In genomic region chr13:21882760-21883405, GRCm38 (mm10) we compare ENCODE assay signal across 8 mouse cellular contexts. TPM values are rescaled to one million over a fixed set of nuclear protein-coding genes. Genes with fewer than 3 reads are reported as not detected.
DNase-seq lines count a peak whose midpoint lies in the region; ATAC-seq and TF ChIP-seq lines count a peak whose summit lies in the region.

No protein-coding gene starts in this region.

- peak overlapping the region; percentile 69 for H3K4me2 ChIP-seq in heart, embryonic 13.5 days
- peak overlapping the region; percentile 47 for H3K4me2 ChIP-seq in lung, embryonic 15.5 days
- H3K4me2 ChIP-seq in neural tube, embryonic 15.5 days, result peak overlapping the region; percentile 52

- H3K9ac ChIP-seq in MEL (ENCODE audit: control insufficient read depth, low read depth, low read length, poor library complexity, severe bottlenecking), result peak overlapping the region; percentile 73
- H3K9ac ChIP-seq in heart, embryonic 13.5 days, result peak overlapping the region; percentile 76
- H3K9ac ChIP-seq in lung, embryonic 15.5 days, result 0 out of 2 replicates have a peak overlapping the region, but pooled peaks have one; percentile 3
- no peak overlapping the region for H3K9ac ChIP-seq in neural tube, embryonic 15.5 days (replicated peaks)

- H3K79me2 ChIP-seq in MEL (ENCODE audit: control insufficient read depth, insufficient read depth, low read length, poor library complexity), result no peaks in the 10 kb centered on the region; the same call in 1 of the 2 replicates

- no peak overlapping the region for H3K27ac ChIP-seq in MEL (ENCODE audit: control insufficient read depth, low read depth, low read length)
- no peak overlapping the region for H3K27ac ChIP-seq in heart, embryonic 13.5 days (replicated peaks)
- H3K27ac ChIP-seq in lung, embryonic 15.5 days, result no peak overlapping the region
- no peak overlapping the region; the same call in 1 of the 2 replicates for H3K27ac ChIP-seq in neural tube, embryonic 15.5 days (replicated peaks)

- no peaks in the 10 kb centered on the region for H3K27me3 ChIP-seq in MEL (ENCODE audit: control insufficient read depth in 1 of 2, insufficient read depth in 2 of 2, low read length in 2 of 2)
- H3K27me3 ChIP-seq in heart, embryonic 13.5 days (replicated peaks), result no peaks in the 10 kb centered on the region
- H3K27me3 ChIP-seq in lung, embryonic 15.5 days, result no peaks in the 10 kb centered on the region
- 0 out of 2 replicates have a peak, but pooled peaks cover 5% of the 10 kb centered on the region for H3K27me3 ChIP-seq in neural tube, embryonic 15.5 days (replicated peaks)

- H3K9me3 ChIP-seq in MEL (replicated peaks; ENCODE audit: insufficient read depth, low read length), result no peaks in the 10 kb centered on the region
- H3K9me3 ChIP-seq in heart, embryonic 13.5 days, result no peaks in the 10 kb centered on the region
- H3K9me3 ChIP-seq in lung, embryonic 15.5 days, result no peaks in the 10 kb centered on the region
- no peaks in the 10 kb centered on the region for H3K9me3 ChIP-seq in neural tube, embryonic 15.5 days (replicated peaks)

- no peak for TF ChIP-seq EP300 in MEL (IDR thresholded peaks at IDR 0.05; ENCODE audit: low read depth in 1 of 2, low read length in 2 of 2)

- WGBS in heart, embryonic 13.5 days, result 1% methylated on average over 13 of the region's 13 CpGs
- 8% methylated on average over 13 of the region's 13 CpGs for WGBS in large intestine, adult 2 months
- WGBS in lung, embryonic 15.5 days, result under 1% methylated on average over 13 of the region's 13 CpGs
- 2% methylated on average over 13 of the region's 13 CpGs for WGBS in neural tube, embryonic 15.5 days

- no peak for TF ChIP-seq CTCF in MEL (IDR thresholded peaks at IDR 0.05 in 2 of 3, conservative IDR thresholded peaks at IDR 0.05 in 1 of 3; ENCODE audit: control insufficient read depth in 1 of 3, insufficient read depth in 1 of 3, low read depth in 2 of 3, low read length in 3 of 3, poor library complexity in 1 of 3, severe bottlenecking in 1 of 3)

- H3K36me3 ChIP-seq in MEL (ENCODE audit: control insufficient read depth in 1 of 2, insufficient read depth in 2 of 2, low read length in 2 of 2), result no peaks in the 10 kb centered on the region; a peak in 1 of 4 replicates
- H3K36me3 ChIP-seq in heart, embryonic 13.5 days, result no peaks in the 10 kb centered on the region
- no peaks in the 10 kb centered on the region for H3K36me3 ChIP-seq in lung, embryonic 15.5 days
- no peaks in the 10 kb centered on the region for H3K36me3 ChIP-seq in neural tube, embryonic 15.5 days

- no peak for ATAC-seq in heart, embryonic 13.5 days (ENCODE audit: extremely low read depth, insufficient number of reproducible peaks, low FRiP score, low TSS enrichment)
- peak; percentile 57; the same call in 1 of the 2 replicates for ATAC-seq in lung, embryonic 15.5 days (ENCODE audit: borderline replicate concordance, extremely low read depth, low FRiP score, low TSS enrichment)
- peak; percentile 82 for ATAC-seq in neural tube, embryonic 15.5 days (ENCODE audit: low FRiP score)

- TF ChIP-seq POLR2A in MEL (IDR thresholded peaks at IDR 0.05; ENCODE audit: control insufficient read depth in 1 of 2, insufficient read depth in 1 of 2, low read depth in 1 of 2, low read length in 2 of 2, poor library complexity in 1 of 2), result no peak

- peak; percentile 92 for DNase-seq in 3T3-L1 (ENCODE audit: low read depth, low spot score)
- DNase-seq in MEL (ENCODE audit: low read depth, low spot score), result peak; percentile 88
- DNase-seq in embryo, embryonic 10.5 days (ENCODE audit: low spot score), result peak; percentile 96
- peak; percentile 7 for DNase-seq in large intestine, adult 2 months (ENCODE audit: low read depth, low spot score)
- DNase-seq in testis, postnatal 14 days (ENCODE audit: low spot score), result no peak

- H3K4me1 ChIP-seq in MEL (ENCODE audit: control insufficient read depth in 1 of 2, insufficient read depth in 2 of 2, low read length in 2 of 2), result no peaks in the 10 kb centered on the region
- H3K4me1 ChIP-seq in heart, embryonic 13.5 days, result 0 out of 2 replicates have a peak, but pooled peaks cover 3% of the 10 kb centered on the region
- no peaks in the 10 kb centered on the region for H3K4me1 ChIP-seq in lung, embryonic 15.5 days
- 0 out of 2 replicates have a peak, but pooled peaks cover 2% of the 10 kb centered on the region for H3K4me1 ChIP-seq in neural tube, embryonic 15.5 days

- peak overlapping the region; percentile 48 to 95 for H3K4me3 ChIP-seq in MEL (ENCODE audit: control insufficient read depth in 1 of 2, insufficient read depth in 1 of 2, low read depth in 2 of 2, low read length in 2 of 2)
- peak overlapping the region; percentile 60 for H3K4me3 ChIP-seq in heart, embryonic 13.5 days
- H3K4me3 ChIP-seq in lung, embryonic 15.5 days, result peak overlapping the region; percentile 36
- peak overlapping the region; percentile 31 for H3K4me3 ChIP-seq in neural tube, embryonic 15.5 days (replicated peaks)

- no peak for TF ChIP-seq RAD21 in MEL (IDR thresholded peaks at IDR 0.05; ENCODE audit: low read depth, low read length)

TF ChIP-seq in MEL, 35 proteins besides CTCF, POLR2A, EP300 and RAD21:
- TF ChIP-seq ELF1 (IDR thresholded peaks at IDR 0.05; ENCODE audit: low read depth, low read length) (no peak), USF1 (IDR thresholded peaks at IDR 0.05; ENCODE audit: low read depth, low read length) (no peak), MYC (IDR thresholded peaks at IDR 0.05; ENCODE audit: low read depth, low read length) (no peak), NRF1 (IDR thresholded peaks at IDR 0.05; ENCODE audit: insufficient read depth, low read depth, low read length, poor library complexity, severe bottlenecking) (no peak), MYB (IDR thresholded peaks at IDR 0.05; ENCODE audit: low read depth, low read length) (no peak), MAFK (IDR thresholded peaks at IDR 0.05; ENCODE audit: borderline replicate concordance, low read depth, low read length) (peak; percentile 96), CHD1 (IDR thresholded peaks at IDR 0.05; ENCODE audit: low read depth, low read length) (no peak), GATA1 (IDR thresholded peaks at IDR 0.05; ENCODE audit: low read depth, low read length) (0 out of 2 replicates have a peak, but pooled peaks have one; percentile 6), POLR2AphosphoS2 (IDR thresholded peaks at IDR 0.05; ENCODE audit: low read length) (no peak), TBP (IDR thresholded peaks at IDR 0.05; ENCODE audit: low read depth, low read length) (peak; percentile 100), TAL1 (IDR thresholded peaks at IDR 0.05; ENCODE audit: low read length) (no peak), MAX (IDR thresholded peaks at IDR 0.05; ENCODE audit: low read length) (no peak), ZMIZ1 (IDR thresholded peaks at IDR 0.05; ENCODE audit: low read depth, low read length) (no peak), GABPA (IDR thresholded peaks at IDR 0.05; ENCODE audit: low read depth, low read length) (no peak), JUND (IDR thresholded peaks at IDR 0.05; ENCODE audit: low read depth, low read length) (no peak)
TF ChIP-seq in MEL: peak in this region for 3.

RNA-seq across cellular contexts. Expression of gene Hist1h2br, which starts 49.3 kb away (rescaled TPM):
- 2,013 and 2,821 TPM in 2 replicates for total RNA-seq in MEL (2012; rRNA removed)
- 1 to 10 TPM in 1 of 2 experiments, not detected in 1; 6.0 TPM for polyA plus RNA-seq in MEL (2012; ENCODE audit: insufficient read depth in 1 of 2, insufficient read length in 2 of 2, low read depth in 1 of 2, low replicate concordance in 2 of 2, missing spikeins in 1 of 2)
- polyA plus RNA-seq in heart, embryonic 13.5 days (2015; fragmentation: Nextera tagmentation; extraction: Ambion mirVana), result 9.2 and 10.8 TPM in 2 replicates
- 19.9 and 53.9 TPM in 2 replicates for polyA plus RNA-seq in large intestine, adult 2 months (2012; rRNA removed)
- polyA plus RNA-seq in lung, embryonic 15.5 days (2015; fragmentation: Nextera tagmentation; extraction: Ambion mirVana), result 26.7 and 30.8 TPM in 2 replicates
- 3.4 and 10.4 TPM in 2 replicates for polyA plus RNA-seq in neural tube, embryonic 15.5 days (2015; fragmentation: Nextera tagmentation; extraction: Ambion mirVana)

RNA-seq across cellular contexts. Expression of gene Hist1h2ap, which starts 49.6 kb away (rescaled TPM):
- total RNA-seq in MEL (2012; rRNA removed), result 3,706 and 4,747 TPM in 2 replicates
- polyA plus RNA-seq in MEL (2012; ENCODE audit: insufficient read depth in 1 of 2, insufficient read length in 2 of 2, low read depth in 1 of 2, low replicate concordance in 2 of 2, missing spikeins in 1 of 2), result 100 to 1,000 TPM in 1 of 2 experiments, not detected in 1; 727 TPM
- polyA plus RNA-seq in heart, embryonic 13.5 days (2015; fragmentation: Nextera tagmentation; extraction: Ambion mirVana), result 1,655 and 1,669 TPM in 2 replicates
- polyA plus RNA-seq in large intestine, adult 2 months (2012; rRNA removed), result 253 and 504 TPM in 2 replicates
- polyA plus RNA-seq in lung, embryonic 15.5 days (2015; fragmentation: Nextera tagmentation; extraction: Ambion mirVana), result 3,976 and 4,351 TPM in 2 replicates
- 380 and 932 TPM in 2 replicates for polyA plus RNA-seq in neural tube, embryonic 15.5 days (2015; fragmentation: Nextera tagmentation; extraction: Ambion mirVana)

RNA-seq across cellular contexts. Expression of gene Hist1h4n, which starts 50.9 kb away (rescaled TPM):
- total RNA-seq in MEL (2012; rRNA removed), result 9,853 and 10,418 TPM in 2 replicates
- 1 to 10 TPM in 1 of 2 experiments, not detected in 1; 9.0 TPM for polyA plus RNA-seq in MEL (2012; ENCODE audit: insufficient read depth in 1 of 2, insufficient read length in 2 of 2, low read depth in 1 of 2, low replicate concordance in 2 of 2, missing spikeins in 1 of 2)
- 11.2 and 15.6 TPM in 2 replicates for polyA plus RNA-seq in heart, embryonic 13.5 days (2015; fragmentation: Nextera tagmentation; extraction: Ambion mirVana)
- polyA plus RNA-seq in large intestine, adult 2 months (2012; rRNA removed), result 38.1 and 56.7 TPM in 2 replicates
- 19.5 and 22.5 TPM in 2 replicates for polyA plus RNA-seq in lung, embryonic 15.5 days (2015; fragmentation: Nextera tagmentation; extraction: Ambion mirVana)
- 3.9 and 6.9 TPM in 2 replicates for polyA plus RNA-seq in neural tube, embryonic 15.5 days (2015; fragmentation: Nextera tagmentation; extraction: Ambion mirVana)
